Mouse (Mus musculus) CD8-positive naive resting alpha-beta T cell, adult 2 months (primary cell): Measurements from ENCODE around the gene Prl5a1.

Source experiments
- DNase-seq, 2 experiments: peaks; one replicate each; pipeline ENCODE4 v3.0.0; 2022; ENCODE audit warnings: low read depth in 2 of 2, low spot score in 2 of 2

The Prl5a1 gene

GRCm38 (mm10) chr13:28142184-28142583 is at the start of gene Prl5a1:
Gene Prl5a1 (plus strand): TSS chr13:28142484.
- DNase-seq: no peak

- no peak for DNase-seq
Observed at GRCm38 (mm10) chr13:28096161-28096560, 46.1 kb upstream of the Prl5a1 start.

GRCm38 (mm10) chr13:28108536-28108935 is 33.7 kb upstream of the Prl5a1 start:
- no peak for DNase-seq

- DNase-seq: no peak
Observed at GRCm38 (mm10) chr13:28132781-28133180, 9.5 kb upstream of the Prl5a1 start.

- DNase-seq: no peak
Observed at GRCm38 (mm10) chr13:28135790-28136189, 6.5 kb upstream of the Prl5a1 start.
